Mouse (Mus musculus) limb, embryonic 12.5 days (tissue): Measurements from ENCODE around the gene Macrod2. TPM values are rescaled to one million over a fixed set of nuclear protein-coding genes. Genes with fewer than 3 reads are reported as not detected.

Experiments used
- ATAC-seq: fragments of 200-750 bp; cut with Nextera tagmentation; 2 replicates; pipeline ENCODE4 v1.8.0; 2017; ENCODE audit warnings: low read depth, moderate TSS enrichment; ENCODE audit not compliant: insufficient number of reproducible peaks, insufficient read depth, low FRiP score, low TSS enrichment
- H3K27ac ChIP-seq: fragments of 300-500 bp; sonication (generic); 2 replicates; pipeline ENCODE4 v1.5.1; 2016; ENCODE audit warnings: mild to moderate bottlenecking, moderate library complexity
- H3K27me3 ChIP-seq: fragments of 300-500 bp; sonication (generic); 2 replicates; pipeline ENCODE4 v1.6.1; 2016; ENCODE audit warnings: mild to moderate bottlenecking, moderate library complexity
- H3K36me3 ChIP-seq: fragments of 300-500 bp; sonication (generic); 2 replicates; pipeline ENCODE4 v1.6.1; 2016; ENCODE audit warnings: mild to moderate bottlenecking, moderate library complexity
- H3K4me1 ChIP-seq: fragments of 300-500 bp; sonication (generic); replicated peaks from 2 replicates; pipeline ENCODE4 v1.6.1; 2016
- H3K4me2 ChIP-seq: fragments of 300-500 bp; sonication (generic); 2 replicates; pipeline ENCODE4 v1.6.1; 2016; ENCODE audit warnings: mild to moderate bottlenecking, moderate library complexity
- H3K4me3 ChIP-seq: fragments of 300-500 bp; sonication (generic); replicated peaks from 2 replicates; pipeline ENCODE4 v1.5.1; 2016; ENCODE audit warnings: mild to moderate bottlenecking
- H3K9ac ChIP-seq: fragments of 300-500 bp; sonication (generic); replicated peaks from 2 replicates; pipeline ENCODE4 v1.6.1; 2016; ENCODE audit warnings: mild to moderate bottlenecking, moderate library complexity
- H3K9me3 ChIP-seq: fragments of 300-500 bp; sonication (generic); 2 replicates; pipeline ENCODE4 v1.6.1; 2016; ENCODE audit warnings: mild to moderate bottlenecking, moderate library complexity
- whole genome bisulfite sequencing: fragments of 180-500 bp; shearing (Covaris S2); methylation state at CpG from one replicate; pipeline ENCODE4 v1.1.7; 2016; 5-methylcytosine and 5-hydroxymethylcytosine counted together
- polyA plus RNA-seq: library from polyadenylated mRNA; unstranded; fragments of >200 nt; fragmentation: Nextera tagmentation; extraction: Ambion mirVana; gene quantifications from 2 replicates; pipeline ENCODE4 v1.2.1, GENCODE M21; 2016

Gene Macrod2
- polyA plus RNA-seq, 1 experiment from 2014 or later: 37.2 TPM

- H3K4me2 ChIP-seq: no peak overlapping the region
- H3K4me1 ChIP-seq: peaks cover 6% of the 10 kb centered on the region; the same call in 1 of the 2 replicates
- no peak overlapping the region for H3K9ac ChIP-seq
- peak; percentile 83; the same call in 1 of the 2 replicates for ATAC-seq
- no peak overlapping the region for H3K4me3 ChIP-seq
- no peak overlapping the region for H3K27ac ChIP-seq
- H3K9me3 ChIP-seq: no peaks in the 10 kb centered on the region
- no peaks in the 10 kb centered on the region for H3K36me3 ChIP-seq
- H3K27me3 ChIP-seq: no peaks in the 10 kb centered on the region
- WGBS: 43% methylated on average over 1 of the region's 1 CpGs
These were observed 466.2 kb downstream of the Macrod2 start for GRCm38 (mm10) chr2:140861356-140861755.

- no peaks in the 10 kb centered on the region for H3K36me3 ChIP-seq
- H3K27ac ChIP-seq: no peak overlapping the region
- H3K4me3 ChIP-seq: no peak overlapping the region
- H3K4me1 ChIP-seq: peaks cover 6% of the 10 kb centered on the region; the same call in 1 of the 2 replicates
- WGBS: 84% methylated on average over 4 of the region's 4 CpGs
- no peak overlapping the region for H3K9ac ChIP-seq
- H3K9me3 ChIP-seq: no peaks in the 10 kb centered on the region
- no peak for ATAC-seq
- no peaks in the 10 kb centered on the region for H3K27me3 ChIP-seq
- H3K4me2 ChIP-seq: no peak overlapping the region
These were observed 467.6 kb downstream of the Macrod2 start for GRCm38 (mm10) chr2:140862736-140863135.

- no peak overlapping the region for H3K4me3 ChIP-seq
- no peak overlapping the region for H3K27ac ChIP-seq
- H3K4me1 ChIP-seq: peaks cover 8% of the 10 kb centered on the region; the same call in 1 of the 2 replicates
- H3K36me3 ChIP-seq: no peaks in the 10 kb centered on the region
- H3K9ac ChIP-seq: no peak overlapping the region
- no peaks in the 10 kb centered on the region for H3K27me3 ChIP-seq
- H3K4me2 ChIP-seq: no peak overlapping the region
- no peak for ATAC-seq
- H3K9me3 ChIP-seq: no peaks in the 10 kb centered on the region
- 83% methylated on average over 1 of the region's 1 CpGs for WGBS
These were observed 470.5 kb downstream of the Macrod2 start for GRCm38 (mm10) chr2:140865636-140866035.

- ATAC-seq: no peak
- no peaks in the 10 kb centered on the region for H3K27me3 ChIP-seq
- H3K4me2 ChIP-seq: no peak overlapping the region
- no peak overlapping the region for H3K27ac ChIP-seq
- 90% methylated on average over 5 of the region's 5 CpGs for WGBS
- H3K9ac ChIP-seq: no peak overlapping the region
- no peaks in the 10 kb centered on the region for H3K36me3 ChIP-seq
- no peaks in the 10 kb centered on the region for H3K9me3 ChIP-seq
- H3K4me3 ChIP-seq: no peak overlapping the region
- peaks cover 5% of the 10 kb centered on the region; the same call in 1 of the 2 replicates for H3K4me1 ChIP-seq
These were observed 472.0 kb downstream of the Macrod2 start for GRCm38 (mm10) chr2:140867116-140867515.

GRCm38 (mm10) chr2:140885176-140885575, 490.1 kb downstream of the Macrod2 start:
- Histone ChIP-seq H3K36me3 (no peaks in the 10 kb centered on the region), H3K27ac (no peak overlapping the region), H3K4me2 (no peak overlapping the region), H3K4me3 (no peak overlapping the region), H3K9ac (no peak overlapping the region), H3K4me1 (no peaks in the 10 kb centered on the region), H3K9me3 (no peaks in the 10 kb centered on the region), H3K27me3 (no peaks in the 10 kb centered on the region)
- no peak for ATAC-seq

GRCm38 (mm10) chr2:140890683-140891082, 495.6 kb downstream of the Macrod2 start:
- H3K9me3 ChIP-seq: no peaks in the 10 kb centered on the region
- no peaks in the 10 kb centered on the region for H3K4me1 ChIP-seq
- no peaks in the 10 kb centered on the region for H3K36me3 ChIP-seq
- no peak overlapping the region for H3K9ac ChIP-seq
- no peak overlapping the region for H3K4me2 ChIP-seq
- H3K27ac ChIP-seq: no peak overlapping the region
- H3K4me3 ChIP-seq: no peak overlapping the region
- no peaks in the 10 kb centered on the region for H3K27me3 ChIP-seq
- no peak for ATAC-seq

GRCm38 (mm10) chr2:140896396-140897082, 501.4 kb downstream of the Macrod2 start:
- no peaks in the 10 kb centered on the region for H3K4me1 ChIP-seq
- no peak for ATAC-seq
- H3K27ac ChIP-seq: no peak overlapping the region
- H3K36me3 ChIP-seq: no peaks in the 10 kb centered on the region
- no peaks in the 10 kb centered on the region for H3K9me3 ChIP-seq
- no peak overlapping the region for H3K9ac ChIP-seq
- H3K4me3 ChIP-seq: no peak overlapping the region
- no peak overlapping the region for H3K4me2 ChIP-seq
- 83% methylated on average over 3 of the region's 3 CpGs for WGBS
- H3K27me3 ChIP-seq: no peaks in the 10 kb centered on the region

GRCm38 (mm10) chr2:140898408-140898985, 503.4 kb downstream of the Macrod2 start:
- H3K4me1 ChIP-seq: no peaks in the 10 kb centered on the region
- H3K9ac ChIP-seq: no peak overlapping the region
- H3K27me3 ChIP-seq: no peaks in the 10 kb centered on the region
- H3K9me3 ChIP-seq: no peaks in the 10 kb centered on the region
- whole genome bisulfite sequencing: 62% methylated on average over 7 of the region's 7 CpGs
- H3K36me3 ChIP-seq: no peaks in the 10 kb centered on the region
- ATAC-seq: no peak
- no peak overlapping the region for H3K4me3 ChIP-seq
- H3K4me2 ChIP-seq: no peak overlapping the region
- no peak overlapping the region for H3K27ac ChIP-seq

- Histone ChIP-seq H3K27ac (no peak overlapping the region), H3K4me1 (no peaks in the 10 kb centered on the region), H3K9ac (no peak overlapping the region), H3K4me2 (no peak overlapping the region), H3K36me3 (no peaks in the 10 kb centered on the region), H3K4me3 (no peak overlapping the region), H3K27me3 (no peaks in the 10 kb centered on the region), H3K9me3 (no peaks in the 10 kb centered on the region)
- no peak for ATAC-seq
- 83% methylated on average over 4 of the region's 4 CpGs for WGBS
These were observed 510.2 kb downstream of the Macrod2 start for GRCm38 (mm10) chr2:140905331-140905730.

- no peaks in the 10 kb centered on the region for H3K27me3 ChIP-seq
- no peak for ATAC-seq
- no peak overlapping the region for H3K4me3 ChIP-seq
- H3K9me3 ChIP-seq: no peaks in the 10 kb centered on the region
- WGBS: 82% methylated on average over 3 of the region's 3 CpGs
- no peaks in the 10 kb centered on the region for H3K36me3 ChIP-seq
- H3K4me1 ChIP-seq: no peaks in the 10 kb centered on the region
- H3K4me2 ChIP-seq: no peak overlapping the region
- H3K27ac ChIP-seq: no peak overlapping the region
- no peak overlapping the region for H3K9ac ChIP-seq
These were observed 511.0 kb downstream of the Macrod2 start for GRCm38 (mm10) chr2:140906123-140906522.

GRCm38 (mm10) chr2:140911463-140911862, 516.4 kb downstream of the Macrod2 start:
- Histone ChIP-seq H3K4me2 (no peak overlapping the region), H3K27me3 (no peaks in the 10 kb centered on the region), H3K9me3 (no peaks in the 10 kb centered on the region), H3K9ac (no peak overlapping the region), H3K27ac (no peak overlapping the region), H3K4me3 (no peak overlapping the region), H3K36me3 (no peaks in the 10 kb centered on the region), H3K4me1 (0 out of 2 replicates have a peak, but pooled peaks cover 3% of the 10 kb centered on the region)
- ATAC-seq: no peak
- 74% methylated on average over 6 of the region's 6 CpGs for WGBS

GRCm38 (mm10) chr2:140912179-140912578, 517.1 kb downstream of the Macrod2 start:
- no peaks in the 10 kb centered on the region for H3K36me3 ChIP-seq
- H3K9ac ChIP-seq: no peak overlapping the region
- H3K4me3 ChIP-seq: no peak overlapping the region
- H3K27ac ChIP-seq: no peak overlapping the region
- ATAC-seq: no peak
- H3K9me3 ChIP-seq: no peaks in the 10 kb centered on the region
- no peak overlapping the region for H3K4me2 ChIP-seq
- 0 out of 2 replicates have a peak, but pooled peaks cover 3% of the 10 kb centered on the region for H3K4me1 ChIP-seq
- 14% methylated on average over 1 of the region's 1 CpGs for WGBS
- no peaks in the 10 kb centered on the region for H3K27me3 ChIP-seq
